Mouse (Mus musculus) thymus, adult 2 months (tissue): ENCODE data around the gene Ccdc188. TPM values are rescaled to one million over a fixed set of nuclear protein-coding genes. Genes with fewer than 3 reads are reported as not detected.

Source experiments
- DNase-seq: peaks from one replicate; pipeline ENCODE4 v3.0.0; 2021
- H3K27ac ChIP-seq: fragments of 200-500 bp; 2 replicates; pipeline ENCODE4 v1.5.1; 2012; ENCODE audit warnings: low read length, control low read depth; ENCODE audit not compliant: control insufficient read depth, insufficient read depth
- H3K27me3 ChIP-seq: fragments of 200-500 bp; 2 replicates; pipeline ENCODE4 v1.6.1; 2012; ENCODE audit warnings: mild to moderate bottlenecking, low read length, moderate library complexity, mixed read lengths; ENCODE audit not compliant: control insufficient read depth, insufficient read depth
- H3K36me3 ChIP-seq: fragments of 200-500 bp; 2 replicates; pipeline ENCODE4 v1.6.1; 2012; ENCODE audit warnings: mild to moderate bottlenecking, low read length, moderate library complexity; ENCODE audit not compliant: control insufficient read depth, insufficient read depth
- H3K4me1 ChIP-seq: fragments of 200-500 bp; replicated peaks from 2 replicates; pipeline ENCODE4 v1.6.1; 2012; ENCODE audit warnings: low read length; ENCODE audit not compliant: control insufficient read depth, insufficient read depth
- H3K4me3 ChIP-seq: fragments of 200-500 bp; 2 replicates; pipeline ENCODE4 v1.5.1; 2012; ENCODE audit warnings: mild to moderate bottlenecking, low read length, control low read depth, moderate library complexity; ENCODE audit not compliant: control insufficient read depth, insufficient read depth
- CTCF ChIP-seq: fragments of 200-500 bp; IDR thresholded peaks from 2 replicates; pipeline ENCODE4 v1.5.1; 2012; ENCODE audit warnings: mild to moderate bottlenecking, control low read depth, low read length, moderate library complexity, borderline replicate concordance; ENCODE audit not compliant: control insufficient read depth, poor library complexity, insufficient read depth; ENCODE audit errors: extremely low read depth
- POLR2A ChIP-seq: fragments of 200-500 bp; IDR thresholded peaks from 2 replicates; pipeline ENCODE4 v1.6.1; 2012; ENCODE audit warnings: mild to moderate bottlenecking, low read length, control low read depth, moderate library complexity; ENCODE audit not compliant: control insufficient read depth, poor library complexity, insufficient read depth; ENCODE audit errors: extremely low read depth
- WGBS: fragments of 180-500 bp; shearing (Covaris S2); methylation state at CpG from one replicate; pipeline ENCODE4 v1.1.7; 2018; 5-methylcytosine and 5-hydroxymethylcytosine counted together
- polyA plus RNA-seq: library from polyadenylated mRNA; depleted of rRNA; stranded (reverse); fragments of >200 nt; gene quantifications from 2 replicates; pipeline ENCODE4 v1.2.3, GENCODE M21; 2012

Ccdc188 gene
- polyA plus RNA-seq, 1 experiment = 0.08 TPM

- peak overlapping the region; percentile 63 for H3K27ac ChIP-seq
Measured at GRCm38 (mm10) chr16:18231047-18231446, 13.4 kb downstream of the Ccdc188 start.

DNA sequence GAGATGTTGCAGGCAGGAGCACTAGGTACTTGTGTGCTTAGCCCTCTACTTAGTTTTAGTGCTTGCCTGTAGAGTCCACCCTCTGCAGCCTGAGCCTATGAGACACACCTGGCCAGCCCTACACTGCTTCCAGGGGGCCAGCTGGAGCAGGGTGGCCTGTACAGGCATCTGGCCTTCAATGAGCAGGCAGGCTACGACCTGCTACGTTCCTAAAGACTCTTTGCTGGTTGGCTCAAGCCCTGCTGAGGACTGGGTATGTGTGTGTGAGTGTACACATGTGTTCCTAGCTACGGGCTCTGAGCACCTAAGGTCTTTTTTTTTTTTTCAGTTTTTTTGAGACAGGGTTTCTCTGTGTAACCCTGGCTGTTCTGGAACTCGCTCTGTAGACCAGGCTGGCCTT, 13.8 kb downstream of the Ccdc188 start:
- Histone ChIP-seq H3K4me1 (peaks cover 62% of the 10 kb centered on the region), H3K27ac (peak overlapping the region; percentile 63)

More at GRCm38 (mm10) chr16:18231047-18231446, 13.4 kb downstream of the Ccdc188 start:
- Histone ChIP-seq H3K4me3 (no peak overlapping the region), H3K27me3 (no peaks in the 10 kb centered on the region), H3K4me1 (peaks cover 62% of the 10 kb centered on the region), H3K36me3 (peaks cover 17% of the 10 kb centered on the region)
- WGBS = 36% methylated on average over 3 of the region's 3 CpGs
- DNase-seq = no peak
- TF ChIP-seq CTCF (no peak), POLR2A (no peak)

GRCm38 (mm10) chr16:18233451-18233850, 15.8 kb downstream of the Ccdc188 start:
- peak; percentile 57 for DNase-seq
- Histone ChIP-seq H3K4me3 (peak overlapping the region; percentile 40), H3K27ac (peak overlapping the region; percentile 99), H3K36me3 (peaks cover under 1% of the 10 kb centered on the region), H3K4me1 (peaks cover 62% of the 10 kb centered on the region), H3K27me3 (no peaks in the 10 kb centered on the region)
- no peak for TF ChIP-seq POLR2A
- TF ChIP-seq CTCF = no peak
- 0% methylated on average over 1 of the region's 1 CpGs for WGBS

More for the DNA sequence above, 13.8 kb downstream of the Ccdc188 start:
- 72% methylated on average over 4 of the region's 4 CpGs for WGBS
- Histone ChIP-seq H3K4me3 (no peak overlapping the region), H3K36me3 (peaks cover 13% of the 10 kb centered on the region), H3K27me3 (no peaks in the 10 kb centered on the region)
- TF ChIP-seq CTCF (peak; percentile 23; the same call in 1 of the 2 replicates), POLR2A (no peak)
- DNase-seq = no peak

DNA sequence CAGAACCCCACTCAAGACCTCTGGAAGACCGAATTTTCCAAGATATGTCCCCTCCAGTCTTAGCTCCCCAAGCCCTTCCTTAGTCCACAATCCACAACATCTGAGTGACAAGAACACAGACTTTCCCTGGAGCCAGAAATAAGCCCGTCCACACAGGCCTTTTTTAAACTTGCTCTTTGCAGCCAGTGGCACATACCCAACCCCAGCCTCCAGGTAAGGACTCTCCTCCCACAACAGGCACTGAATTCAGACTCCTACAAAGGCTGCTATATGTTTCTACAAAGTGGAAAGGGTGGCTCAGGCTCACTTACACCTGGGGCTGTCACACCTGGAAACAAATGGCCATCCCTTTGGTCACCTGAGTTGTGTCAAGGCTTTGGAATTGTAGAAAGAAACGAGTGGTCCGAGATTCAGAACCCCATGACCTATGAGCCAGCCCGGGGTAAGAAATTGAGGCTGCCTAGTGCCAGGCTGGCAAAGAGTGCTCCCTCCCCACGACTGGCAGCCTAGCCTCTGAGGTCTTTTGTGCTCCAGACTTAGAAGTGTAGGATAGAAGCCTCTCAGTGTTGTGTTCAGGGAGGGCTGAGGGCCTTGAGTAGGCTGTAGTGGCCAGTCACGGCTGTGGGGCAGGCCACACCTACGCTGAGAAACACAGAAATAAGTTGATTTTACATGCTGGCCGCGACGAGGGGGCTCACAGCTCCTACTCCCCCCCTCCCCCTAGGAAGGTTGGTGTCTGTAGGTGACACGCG, 16.4 kb downstream of the Ccdc188 start:
- DNase-seq = no peak
- Histone ChIP-seq H3K4me3 (peak overlapping the region; percentile 80), H3K27ac (peak overlapping the region; percentile 85), H3K4me1 (peaks cover 57% of the 10 kb centered on the region), H3K27me3 (no peaks in the 10 kb centered on the region), H3K36me3 (no peaks in the 10 kb centered on the region; the same call in 1 of the 2 replicates)
- WGBS = 2% methylated on average over 13 of the region's 13 CpGs
- TF ChIP-seq CTCF = no peak
- TF ChIP-seq POLR2A = no peak

DNA sequence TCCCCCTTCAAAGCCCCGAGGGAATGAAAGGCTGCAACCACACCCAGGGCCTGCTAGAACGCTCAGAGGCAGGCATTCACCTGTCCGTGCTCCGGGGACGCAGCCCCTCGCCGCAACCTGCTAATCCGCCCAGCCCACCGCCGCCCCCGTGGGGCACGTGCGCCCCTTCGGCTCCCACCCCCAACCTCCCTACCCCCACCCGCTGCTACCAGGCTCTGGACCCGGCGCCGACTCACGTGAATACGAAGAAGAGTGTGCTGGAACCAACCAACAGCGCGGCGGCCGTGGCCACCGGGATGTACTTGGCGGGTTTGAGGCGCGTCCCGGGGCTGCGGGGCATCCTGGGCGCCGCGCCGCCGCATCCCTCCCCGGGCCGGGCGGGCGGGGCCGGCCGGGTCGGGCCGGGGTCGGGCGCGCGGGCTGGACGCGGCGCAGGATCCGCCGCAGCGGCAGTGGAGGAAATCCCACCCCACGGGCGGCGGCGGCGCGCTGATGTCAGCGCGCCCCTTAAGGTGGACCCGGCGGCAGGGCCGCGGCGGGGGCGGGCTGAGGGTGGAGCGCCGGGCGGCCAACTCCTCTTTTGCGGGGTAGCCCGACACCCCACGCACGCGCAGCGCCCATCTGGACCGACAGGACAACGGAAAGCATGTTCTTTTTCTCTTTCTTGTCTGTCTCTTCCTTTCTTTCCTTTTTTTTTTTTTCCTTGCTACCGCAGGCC, 17.2 kb downstream of the Ccdc188 start, which contains the start of gene Zdhhc8:
Gene Zdhhc8, minus strand, starts transcription at position 466 of the 718 bp plus-strand sequence.
- DNase-seq = peak; percentile 65
- WGBS = under 1% methylated on average over 73 of the region's 79 CpGs
- Histone ChIP-seq H3K4me1 (peaks cover 50% of the 10 kb centered on the region), H3K27ac (peak within 1 kb of the TSS; percentile 85), H3K4me3 (peak within 1 kb of the TSS; percentile 80), H3K27me3 (no peaks in the 10 kb centered on the region), H3K36me3 (peaks cover 5% of the 10 kb centered on the region)
- TF ChIP-seq POLR2A (no peak), CTCF (0 out of 2 replicates have a peak, but pooled peaks have one; percentile 5)

DNA sequence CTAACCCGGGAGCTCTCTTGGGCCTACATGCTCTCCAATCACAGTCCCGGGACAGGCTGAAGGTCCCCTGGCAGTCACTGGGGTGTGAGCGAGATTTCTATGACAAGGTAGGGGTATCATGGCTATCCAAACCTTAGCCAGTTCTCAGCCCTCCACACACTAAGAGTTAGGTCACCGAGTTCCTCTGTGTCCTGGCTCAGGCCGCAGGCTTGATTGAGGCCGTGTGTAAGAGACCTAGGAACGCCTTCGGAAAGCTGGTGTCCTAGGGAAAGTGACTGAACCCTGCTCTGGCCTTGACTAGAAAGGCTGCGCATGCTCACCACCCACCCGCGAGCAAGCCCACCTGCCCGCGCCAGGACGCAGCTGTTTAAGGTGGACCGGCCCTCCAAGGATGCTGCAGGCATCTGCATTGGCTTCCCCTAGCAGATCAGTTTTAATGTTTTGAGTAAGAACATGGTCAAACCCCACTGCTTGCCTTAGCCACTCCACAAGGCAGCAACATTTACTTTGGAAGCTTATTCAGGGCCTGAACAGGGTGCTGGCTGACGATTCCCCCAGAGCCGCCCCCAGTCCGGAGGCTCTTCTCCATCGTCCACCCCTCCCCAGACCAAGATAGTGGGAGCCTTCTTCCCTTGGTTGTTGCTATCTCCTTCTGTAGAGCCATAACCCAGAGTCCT, 17.8 kb downstream of the Ccdc188 start:
- TF ChIP-seq POLR2A = no peak
- TF ChIP-seq CTCF = no peak
- peak overlapping the region; percentile 80 for H3K4me3 ChIP-seq
- H3K27ac ChIP-seq = peak overlapping the region; percentile 72; the same call in 1 of the 2 replicates
- peaks cover 43% of the 10 kb centered on the region for H3K4me1 ChIP-seq
- WGBS = 21% methylated on average over 19 of the region's 19 CpGs
- peaks cover 12% of the 10 kb centered on the region for H3K36me3 ChIP-seq
- DNase-seq = peak; percentile 61
- H3K27me3 ChIP-seq = no peaks in the 10 kb centered on the region
